Mouse (Mus musculus): ENCODE results near the gene Krtap4-6. TPM values are rescaled to one million over a fixed set of nuclear protein-coding genes. Genes with fewer than 3 reads are reported as not detected.
"Not testable (repeated sequence)": the region's sequence is repeated elsewhere in the genome, so short reads cannot be mapped to it uniquely, and the experiment has no call there.

Krtap4-6 gene
- not detected in 2 replicates for polyA plus RNA-seq (2014; fragmentation: Nextera tagmentation; extraction: Ambion mirVana)

DNA sequence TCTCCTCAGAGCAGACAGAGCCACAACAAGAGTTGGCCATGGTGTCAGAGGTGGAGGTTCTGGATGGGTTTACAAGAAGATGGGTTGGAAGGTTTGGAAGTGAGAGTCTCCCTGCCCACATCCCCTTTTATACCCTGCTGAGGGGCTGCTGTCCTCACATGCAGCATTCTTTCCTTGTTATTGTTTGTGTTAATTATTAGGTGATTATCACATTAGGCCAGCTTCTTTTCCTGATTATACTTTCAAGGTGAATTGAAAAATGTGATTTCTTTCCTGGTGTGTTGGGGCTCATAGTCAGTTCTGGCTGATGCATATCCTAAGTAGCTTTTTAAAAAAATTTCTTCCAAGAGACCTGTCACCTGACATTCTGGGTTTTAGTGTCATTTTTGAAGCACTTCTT is at the start of gene Krtap4-6:
Gene Krtap4-6 (minus strand): TSS at position 101 of the 400 bp plus-strand sequence.
- DNase-seq (ENCODE audit: low spot score), result no peak
- H3K27ac ChIP-seq (ENCODE audit: low read depth), result no peak within 1 kb of the TSS
- no peak for ATAC-seq (replicated peaks; ENCODE audit: low FRiP score, low TSS enrichment, low read depth)
- H3K9me3 ChIP-seq (ENCODE audit: control insufficient read depth, low read length), result no peaks in the 10 kb centered on the region
- H3K27me3 ChIP-seq (replicated peaks; ENCODE audit: control insufficient read depth, insufficient read depth, low read length), result no peaks in the 10 kb centered on the region
- H3K9ac ChIP-seq (ENCODE audit: low read length), result no peak within 1 kb of the TSS
- H3K36me3 ChIP-seq (ENCODE audit: control insufficient read depth, insufficient read depth, low read length), result no peaks in the 10 kb centered on the region
- no peak within 1 kb of the TSS for H3K4me2 ChIP-seq (ENCODE audit: low read length)
- no peak within 1 kb of the TSS for H3K4me3 ChIP-seq (ENCODE audit: low read depth, low read length)
- H3K4me1 ChIP-seq (replicated peaks; ENCODE audit: control insufficient read depth, insufficient read depth, low read length), result no peaks in the 10 kb centered on the region

DNA sequence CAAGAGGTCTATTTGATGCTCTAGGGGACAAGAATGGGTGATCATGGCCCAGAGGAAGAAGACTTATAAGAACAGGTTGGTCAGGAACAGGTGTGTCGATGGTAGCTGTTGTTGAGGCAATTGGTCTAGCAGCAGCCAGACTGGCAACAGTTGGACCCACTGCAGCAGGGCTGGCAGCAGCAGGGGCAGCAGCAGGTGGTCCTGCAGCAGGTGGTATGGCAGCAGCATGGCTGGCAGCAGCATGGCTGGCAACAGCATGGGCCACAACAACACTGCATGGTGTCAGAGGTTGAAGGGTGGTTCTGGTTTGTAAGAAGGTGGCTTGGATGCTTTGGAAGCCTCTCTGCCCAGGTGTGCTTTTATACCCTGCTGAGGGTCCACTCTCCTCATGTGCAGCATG is 24.7 kb upstream of the Krtap4-6 start, which contains the start of gene Gm14190:
Gene Gm14190 (minus strand): TSS at position 278 of the 400 bp plus-strand sequence.
- Histone ChIP-seq H3K27me3 (replicated peaks; ENCODE audit: control insufficient read depth, insufficient read depth, low read length) (no peaks in the 10 kb centered on the region), H3K36me3 (ENCODE audit: control insufficient read depth, insufficient read depth, low read length) (no peaks in the 10 kb centered on the region), H3K4me2 (ENCODE audit: low read length) (no peak within 1 kb of the TSS), H3K4me3 (ENCODE audit: low read depth, low read length) (no peak within 1 kb of the TSS), H3K4me1 (replicated peaks; ENCODE audit: control insufficient read depth, insufficient read depth, low read length) (no peaks in the 10 kb centered on the region), H3K9me3 (ENCODE audit: control insufficient read depth, low read length) (no peaks in the 10 kb centered on the region), H3K9ac (ENCODE audit: low read length) (no peak within 1 kb of the TSS), H3K27ac (ENCODE audit: low read depth) (no peak within 1 kb of the TSS)
- ATAC-seq (replicated peaks; ENCODE audit: low FRiP score, low TSS enrichment, low read depth) (no peak), DNase-seq (ENCODE audit: low spot score) (no peak)
- 88% methylated on average over 1 of the region's 1 CpGs for WGBS

DNA sequence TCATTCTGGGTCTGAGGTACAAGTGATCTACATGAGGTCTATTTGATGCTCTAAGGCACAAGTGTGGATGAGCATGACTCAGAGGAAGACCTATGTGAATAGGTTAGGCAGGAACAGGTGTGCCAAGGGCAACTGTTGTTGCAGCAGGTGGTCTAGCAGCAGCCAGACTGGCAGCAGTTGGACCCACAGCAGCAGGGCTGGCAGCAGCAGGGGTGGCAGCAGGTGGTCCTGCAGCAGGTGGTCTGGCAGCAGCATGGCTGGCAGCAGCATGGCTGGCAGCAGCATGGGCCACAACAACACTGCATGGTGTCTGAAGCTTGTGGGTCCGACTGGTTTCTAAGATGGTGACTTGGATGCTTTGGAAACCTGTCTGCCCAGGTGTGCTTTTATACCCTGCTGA is 19.5 kb upstream of the Krtap4-6 start:
- WGBS, result 69% methylated on average over 1 of the region's 1 CpGs

DNA sequence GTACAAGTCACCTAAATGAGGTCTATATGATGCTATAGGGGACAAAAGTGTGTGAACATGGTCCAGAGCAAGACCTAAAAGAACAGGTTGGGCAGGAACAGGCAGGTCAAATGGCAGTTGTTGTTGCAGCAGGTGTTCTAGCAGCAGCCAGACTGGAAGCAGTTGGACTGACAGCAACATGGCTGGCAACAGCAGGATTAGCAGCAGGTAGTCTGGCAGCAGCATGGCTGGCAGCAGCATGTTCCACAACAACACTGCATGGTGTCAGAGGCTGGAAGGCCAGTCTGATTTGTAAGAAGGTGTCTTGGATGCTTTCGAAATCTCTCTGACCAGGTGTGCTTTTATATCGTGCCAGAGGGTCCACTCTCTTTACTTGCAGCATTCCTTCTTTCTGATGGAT is 17.7 kb upstream of the Krtap4-6 start:
- WGBS, result 86% methylated on average over 2 of the region's 2 CpGs
- Histone ChIP-seq H3K9ac (ENCODE audit: low read length) (no peak overlapping the region), H3K4me2 (ENCODE audit: low read length) (no peak overlapping the region), H3K36me3 (ENCODE audit: control insufficient read depth, insufficient read depth, low read length) (no peaks in the 10 kb centered on the region), H3K9me3 (ENCODE audit: control insufficient read depth, low read length) (no peaks in the 10 kb centered on the region), H3K27me3 (replicated peaks; ENCODE audit: control insufficient read depth, insufficient read depth, low read length) (no peaks in the 10 kb centered on the region), H3K4me3 (ENCODE audit: low read depth, low read length) (no peak overlapping the region), H3K4me1 (replicated peaks; ENCODE audit: control insufficient read depth, insufficient read depth, low read length) (no peaks in the 10 kb centered on the region), H3K27ac (ENCODE audit: low read depth) (no peak overlapping the region)
- DNase-seq (ENCODE audit: low spot score) (no peak), ATAC-seq (replicated peaks; ENCODE audit: low FRiP score, low TSS enrichment, low read depth) (no peak)

More for the DNA sequence above, 19.5 kb upstream of the Krtap4-6 start:
- not testable (repeated sequence) for H3K27me3 ChIP-seq (replicated peaks; ENCODE audit: control insufficient read depth, insufficient read depth, low read length); H3K36me3 ChIP-seq (ENCODE audit: control insufficient read depth, insufficient read depth, low read length); H3K4me3 ChIP-seq (ENCODE audit: low read depth, low read length); H3K4me2 ChIP-seq (ENCODE audit: low read length); H3K27ac ChIP-seq (ENCODE audit: low read depth); H3K4me1 ChIP-seq (replicated peaks; ENCODE audit: control insufficient read depth, insufficient read depth, low read length); DNase-seq (ENCODE audit: low spot score); H3K9me3 ChIP-seq (ENCODE audit: control insufficient read depth, low read length); ATAC-seq (replicated peaks; ENCODE audit: low FRiP score, low TSS enrichment, low read depth); H3K9ac ChIP-seq (ENCODE audit: low read length)

DNA sequence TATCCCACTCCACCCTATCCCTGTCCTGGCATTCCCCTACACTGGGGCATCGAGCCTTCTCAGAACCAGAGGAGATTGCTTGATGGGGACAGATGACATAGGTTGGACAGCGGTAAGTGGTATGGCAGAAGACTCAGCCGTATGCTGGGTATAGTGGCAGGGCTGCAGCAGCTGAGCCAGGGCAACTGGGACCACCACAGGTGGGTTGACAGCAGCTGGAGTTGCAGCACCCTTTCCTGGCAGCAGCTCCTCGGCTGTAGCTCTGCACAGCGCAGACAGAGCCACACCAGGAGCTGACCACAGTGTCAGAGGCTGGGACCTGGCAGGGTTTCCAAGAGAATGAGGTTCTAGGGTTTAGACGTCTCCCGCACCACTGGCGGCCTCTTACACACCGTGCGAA is 3.0 kb downstream of the Krtap4-6 start:
- ATAC-seq (replicated peaks; ENCODE audit: low FRiP score, low TSS enrichment, low read depth) (no peak), DNase-seq (ENCODE audit: low spot score) (no peak)
- Histone ChIP-seq H3K9ac (ENCODE audit: low read length) (no peak overlapping the region), H3K27me3 (replicated peaks; ENCODE audit: control insufficient read depth, insufficient read depth, low read length) (no peaks in the 10 kb centered on the region), H3K4me1 (replicated peaks; ENCODE audit: control insufficient read depth, insufficient read depth, low read length) (no peaks in the 10 kb centered on the region), H3K4me3 (ENCODE audit: low read depth, low read length) (no peak overlapping the region), H3K4me2 (ENCODE audit: low read length) (no peak overlapping the region), H3K27ac (ENCODE audit: low read depth) (no peak overlapping the region), H3K9me3 (ENCODE audit: control insufficient read depth, low read length) (no peaks in the 10 kb centered on the region), H3K36me3 (ENCODE audit: control insufficient read depth, insufficient read depth, low read length) (no peaks in the 10 kb centered on the region)
- 85% methylated on average over 10 of the region's 10 CpGs for WGBS

DNA sequence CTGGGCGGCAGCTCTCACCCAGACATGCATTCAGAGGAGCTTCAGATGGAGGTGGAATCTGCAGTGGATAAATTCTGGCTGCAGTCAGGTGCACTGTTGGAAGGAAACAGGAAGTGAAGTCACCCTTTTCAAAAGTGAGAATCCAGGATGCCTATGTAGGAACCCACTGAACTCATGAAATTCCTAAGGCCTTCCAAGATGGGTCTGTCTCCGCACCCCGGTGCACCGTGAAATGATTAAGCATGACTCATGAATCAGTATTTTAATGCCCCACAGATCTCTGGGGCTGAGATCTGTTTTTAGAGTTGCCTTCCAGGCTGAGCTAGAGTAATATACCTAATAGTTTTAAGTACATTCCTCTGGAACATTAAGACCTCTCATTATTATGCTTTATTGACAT is 6.5 kb downstream of the Krtap4-6 start:
- no peak overlapping the region for H3K27ac ChIP-seq (ENCODE audit: low read depth)
- DNase-seq (ENCODE audit: low spot score), result no peak
- H3K9ac ChIP-seq (ENCODE audit: low read length), result no peak overlapping the region

DNA sequence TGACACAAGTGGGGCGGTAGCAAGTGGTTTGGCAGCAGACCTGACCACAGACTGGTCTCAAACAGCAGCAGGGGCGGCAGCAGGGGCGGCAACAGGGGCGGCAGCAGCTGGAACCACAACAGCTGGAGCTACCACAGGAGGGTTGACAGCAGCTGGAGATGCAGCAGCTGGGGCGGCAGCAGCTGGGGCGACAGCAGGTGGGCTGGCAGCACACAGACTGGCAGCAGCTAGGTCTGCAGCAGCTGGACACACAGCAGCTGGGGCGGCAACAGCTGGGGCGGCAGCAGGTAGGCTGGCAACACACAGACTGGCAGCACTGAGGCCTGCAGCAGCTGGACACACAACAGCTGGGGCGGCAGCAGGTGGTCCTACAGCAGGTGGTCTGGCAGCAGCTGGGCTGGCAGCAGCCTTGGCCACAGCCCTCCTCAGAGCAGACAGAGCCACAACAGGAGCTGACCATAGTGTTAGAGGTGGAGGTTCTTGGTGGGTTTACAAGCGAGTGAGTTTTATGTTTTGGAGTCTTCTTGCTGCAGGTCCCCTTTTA is 7.2 kb downstream of the Krtap4-6 start, which contains the start of gene Gm11563:
Gene Gm11563 (minus strand): TSS at position 494 of the 544 bp plus-strand sequence.
- not testable (repeated sequence) for DNase-seq (ENCODE audit: low spot score); H3K9ac ChIP-seq (ENCODE audit: low read length); H3K4me2 ChIP-seq (ENCODE audit: low read length); H3K4me3 ChIP-seq (ENCODE audit: low read depth, low read length); H3K4me1 ChIP-seq (replicated peaks; ENCODE audit: control insufficient read depth, insufficient read depth, low read length); ATAC-seq (replicated peaks; ENCODE audit: low FRiP score, low TSS enrichment, low read depth); H3K36me3 ChIP-seq (ENCODE audit: control insufficient read depth, insufficient read depth, low read length); H3K27ac ChIP-seq (ENCODE audit: low read depth); H3K9me3 ChIP-seq (ENCODE audit: control insufficient read depth, low read length); H3K27me3 ChIP-seq (replicated peaks; ENCODE audit: control insufficient read depth, insufficient read depth, low read length)
- 58% methylated on average over 10 of the region's 10 CpGs for WGBS

More for the DNA sequence above, 6.5 kb downstream of the Krtap4-6 start:
- Histone ChIP-seq H3K4me3 (ENCODE audit: low read depth, low read length) (no peak overlapping the region), H3K36me3 (ENCODE audit: control insufficient read depth, insufficient read depth, low read length) (no peaks in the 10 kb centered on the region), H3K4me2 (ENCODE audit: low read length) (no peak overlapping the region), H3K9me3 (ENCODE audit: control insufficient read depth, low read length) (no peaks in the 10 kb centered on the region), H3K27me3 (replicated peaks; ENCODE audit: control insufficient read depth, insufficient read depth, low read length) (no peaks in the 10 kb centered on the region), H3K4me1 (replicated peaks; ENCODE audit: control insufficient read depth, insufficient read depth, low read length) (no peaks in the 10 kb centered on the region)
- no peak for ATAC-seq (replicated peaks; ENCODE audit: low FRiP score, low TSS enrichment, low read depth)
- WGBS, result 80% methylated on average over 4 of the region's 4 CpGs

DNA sequence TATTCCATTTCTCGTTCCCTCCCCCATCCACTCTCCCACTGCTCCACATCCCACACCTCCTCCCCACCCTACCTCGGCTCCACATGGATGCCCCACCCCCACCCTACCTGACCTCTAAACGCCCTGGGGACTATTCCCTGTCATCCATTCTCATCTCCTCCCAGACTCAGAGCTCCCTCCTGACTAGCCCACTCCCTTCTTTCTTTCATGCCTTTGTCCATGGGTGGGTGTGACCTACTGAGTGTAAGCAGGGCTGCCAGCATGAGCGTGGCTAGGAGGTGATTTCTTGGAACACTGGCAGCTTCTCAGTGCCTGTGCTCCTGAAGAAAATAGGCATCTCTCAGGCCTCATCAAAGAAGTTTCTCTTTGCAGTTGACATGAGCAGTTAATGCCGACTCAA is 8.7 kb downstream of the Krtap4-6 start:
- no peak overlapping the region for H3K4me2 ChIP-seq (ENCODE audit: low read length)
- H3K36me3 ChIP-seq (ENCODE audit: control insufficient read depth, insufficient read depth, low read length), result no peaks in the 10 kb centered on the region
- no peak for DNase-seq (ENCODE audit: low spot score)
- no peaks in the 10 kb centered on the region for H3K4me1 ChIP-seq (replicated peaks; ENCODE audit: control insufficient read depth, insufficient read depth, low read length)
- H3K9ac ChIP-seq (ENCODE audit: low read length), result no peak overlapping the region
- H3K27ac ChIP-seq (ENCODE audit: low read depth), result no peak overlapping the region
- WGBS, result 41% methylated on average over 5 of the region's 5 CpGs
- no peak overlapping the region for H3K4me3 ChIP-seq (ENCODE audit: low read depth, low read length)
- no peaks in the 10 kb centered on the region for H3K9me3 ChIP-seq (ENCODE audit: control insufficient read depth, low read length)
- no peaks in the 10 kb centered on the region for H3K27me3 ChIP-seq (replicated peaks; ENCODE audit: control insufficient read depth, insufficient read depth, low read length)
- ATAC-seq (replicated peaks; ENCODE audit: low FRiP score, low TSS enrichment, low read depth), result no peak

DNA sequence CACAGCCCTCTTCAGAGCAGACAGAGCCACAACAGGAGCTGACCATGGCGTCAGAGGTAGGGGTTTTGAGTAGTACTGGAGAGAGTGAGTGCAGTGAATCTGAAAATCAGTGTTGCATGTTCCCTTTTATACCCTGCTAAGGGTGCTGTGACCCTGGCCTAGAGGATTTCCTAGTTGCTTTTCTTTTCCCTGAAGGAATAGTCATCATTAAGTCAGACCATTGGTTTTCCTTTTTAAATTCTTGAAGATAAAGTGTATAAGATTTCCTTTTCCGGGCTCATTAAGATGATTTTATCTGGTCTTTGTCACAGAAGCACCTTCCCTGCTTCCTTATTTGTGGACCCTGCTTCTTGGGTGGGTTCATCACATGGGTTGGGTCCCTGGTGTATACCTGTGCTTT is 15.6 kb downstream of the Krtap4-6 start, which contains the start of gene Gm11555:
Gene Gm11555 (minus strand): TSS at position 101 of the 400 bp plus-strand sequence.
- H3K4me3 ChIP-seq (ENCODE audit: low read depth, low read length), result no peak within 1 kb of the TSS
- H3K4me1 ChIP-seq (replicated peaks; ENCODE audit: control insufficient read depth, insufficient read depth, low read length), result no peaks in the 10 kb centered on the region
- no peak within 1 kb of the TSS for H3K27ac ChIP-seq (ENCODE audit: low read depth)
- no peaks in the 10 kb centered on the region for H3K9me3 ChIP-seq (ENCODE audit: control insufficient read depth, low read length)
- ATAC-seq (replicated peaks; ENCODE audit: low FRiP score, low TSS enrichment, low read depth) (no peak), DNase-seq (ENCODE audit: low spot score) (no peak)
- H3K36me3 ChIP-seq (ENCODE audit: control insufficient read depth, insufficient read depth, low read length), result no peaks in the 10 kb centered on the region
- H3K9ac ChIP-seq (ENCODE audit: low read length), result no peak within 1 kb of the TSS
- no peaks in the 10 kb centered on the region for H3K27me3 ChIP-seq (replicated peaks; ENCODE audit: control insufficient read depth, insufficient read depth, low read length)
- 84% methylated on average over 2 of the region's 2 CpGs for WGBS
- no peak within 1 kb of the TSS for H3K4me2 ChIP-seq (ENCODE audit: low read length)
